Mouse (Mus musculus) heart, adult 8-10 months (tissue): ENCODE results near the gene Npb. TPM values are rescaled to one million over a fixed set of nuclear protein-coding genes. Genes with fewer than 3 reads are reported as not detected.
A peak's percentile ranks its signal among the peaks of the same experiment; 100 is the strongest.
"Not testable (repeated sequence)": the region's sequence is repeated elsewhere in the genome, so short reads cannot be mapped to it uniquely, and the experiment has no call there.

Source experiments
- DNase-seq: peaks from one replicate; pipeline ENCODE4 v3.0.0; 2022; ENCODE audit warnings: low spot score
- total RNA-seq, 4 experiments: library from RNA; stranded (reverse); gene quantifications; 2 replicates each; pipeline ENCODE4 v1.2.4; 2022

The Npb gene
- under 1 TPM in 1 of 4 experiments, not detected in 3; 0.73 TPM for total RNA-seq

GRCm38 (mm10) chr11:120608241-120609034 lies at the start of gene Npb:
TSS of gene Npb (plus strand) at chr11:120608477.
- no peak for DNase-seq

- not testable (repeated sequence) for DNase-seq
Measured at GRCm38 (mm10) chr11:120558843-120559242, 49.4 kb upstream of the Npb start.

GRCm38 (mm10) chr11:120560952-120561728 lies 47.1 kb upstream of the Npb start:
- no peak for DNase-seq

GRCm38 (mm10) chr11:120562949-120563348 lies 45.3 kb upstream of the Npb start:
- DNase-seq = no peak

GRCm38 (mm10) chr11:120565114-120565513 lies 43.2 kb upstream of the Npb start:
- no peak for DNase-seq

- no peak for DNase-seq
Measured at GRCm38 (mm10) chr11:120568324-120568723, 40.0 kb upstream of the Npb start.

GRCm38 (mm10) chr11:120571122-120571521 lies 37.2 kb upstream of the Npb start:
- DNase-seq = no peak

GRCm38 (mm10) chr11:120571754-120572416 lies 36.4 kb upstream of the Npb start:
- no peak for DNase-seq

GRCm38 (mm10) chr11:120572417-120572751 lies 35.9 kb upstream of the Npb start:
- DNase-seq = no peak

GRCm38 (mm10) chr11:120572752-120573584 lies 35.3 kb upstream of the Npb start, which contains the start of gene P4hb:
TSS of gene P4hb (minus strand) at chr11:120573253.
- DNase-seq = peak; percentile 100

- DNase-seq = no peak
Measured at GRCm38 (mm10) chr11:120573585-120574277, 34.5 kb upstream of the Npb start.

- DNase-seq = no peak
Measured at GRCm38 (mm10) chr11:120574278-120574600, 34.0 kb upstream of the Npb start.

- DNase-seq = no peak
Measured at GRCm38 (mm10) chr11:120575046-120575445, 33.2 kb upstream of the Npb start.

GRCm38 (mm10) chr11:120575940-120576339 lies 32.3 kb upstream of the Npb start:
- DNase-seq = no peak

GRCm38 (mm10) chr11:120576365-120576981 lies 31.8 kb upstream of the Npb start:
- DNase-seq = no peak

- DNase-seq = no peak
Measured at GRCm38 (mm10) chr11:120577211-120578023, 30.9 kb upstream of the Npb start.

GRCm38 (mm10) chr11:120578024-120578693 lies 30.1 kb upstream of the Npb start:
- DNase-seq = no peak

GRCm38 (mm10) chr11:120578694-120579243 lies 29.5 kb upstream of the Npb start:
- no peak for DNase-seq
